ENCODE assay signal across 27 mouse cellular contexts in the genomic region with DNA sequence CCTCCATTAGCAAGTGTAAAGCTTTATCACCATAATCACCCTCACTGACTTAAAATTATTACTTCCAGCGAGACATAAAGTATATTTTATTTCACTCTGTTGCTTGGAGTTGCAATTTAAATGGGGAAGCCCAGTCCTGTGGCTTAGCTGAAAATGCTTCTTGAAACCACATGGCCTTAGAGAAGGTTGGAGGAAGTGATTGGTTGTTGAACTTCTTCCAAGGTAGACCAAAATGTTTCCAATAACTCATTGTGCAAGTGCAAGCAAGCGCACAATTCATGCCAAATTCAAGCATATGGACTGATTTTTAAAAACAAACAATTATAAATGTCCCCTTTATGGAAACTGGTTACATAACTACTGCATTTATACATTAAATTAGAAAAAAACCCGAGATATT.
"Had no signal": no experiment of that assay in that cellular context is flagged by ENCODE, and none has a peak within 500 bp of the region (broad histone marks: within the 10 kb centered on the region; RNA-seq: fewer than 3 reads in every experiment).

No protein-coding gene starts in this region.

- H3K36me3 ChIP-seq: heart, embryonic 10.5 days; heart, embryonic 12.5 days; hindbrain, embryonic 13.5 days; hindbrain, embryonic 15.5 days; kidney, embryonic 15.5 days; limb, embryonic 12.5 days; limb, embryonic 15.5 days; liver, embryonic 13.5 days; liver, embryonic 15.5 days had no signal

- H3K4me1 ChIP-seq: heart, embryonic 10.5 days; heart, embryonic 12.5 days; hindbrain, embryonic 13.5 days; hindbrain, embryonic 15.5 days; kidney, embryonic 15.5 days; limb, embryonic 12.5 days; limb, embryonic 15.5 days; liver, embryonic 13.5 days; liver, embryonic 15.5 days had no signal

- H3K4me3 ChIP-seq: heart, adult 2 months; heart, embryonic 10.5 days; heart, embryonic 12.5 days; hindbrain, embryonic 13.5 days; hindbrain, embryonic 15.5 days; kidney, embryonic 15.5 days; limb, embryonic 12.5 days; limb, embryonic 15.5 days; liver, embryonic 13.5 days; liver, embryonic 15.5 days had no signal

- DNase-seq: gastrocnemius, postnatal 14 days; gastrocnemius, postnatal 36 days; heart, adult 11 months; heart, adult 2 months; heart, postnatal 10 days; heart, postnatal 4 days; kidney, adult 11 months; kidney, adult 2 months; kidney, adult 9 months; kidney, postnatal 14 days; kidney, postnatal 36 days; layer of hippocampus, adult 9-11 months; layer of hippocampus, postnatal 36 days; left cerebral cortex, postnatal 4 days; liver, embryonic 13.5 days had no signal

- H3K9ac ChIP-seq: heart, embryonic 12.5 days; hindbrain, embryonic 13.5 days; hindbrain, embryonic 15.5 days; kidney, embryonic 15.5 days; limb, embryonic 12.5 days; limb, embryonic 15.5 days; liver, embryonic 13.5 days; liver, embryonic 15.5 days had no signal

- H3K4me2 ChIP-seq: heart, embryonic 12.5 days; hindbrain, embryonic 13.5 days; hindbrain, embryonic 15.5 days; kidney, embryonic 15.5 days; limb, embryonic 12.5 days; limb, embryonic 15.5 days; liver, embryonic 11.5 days; liver, embryonic 13.5 days; liver, embryonic 15.5 days had no signal

- H3K27ac ChIP-seq: heart, adult 2 months; heart, embryonic 10.5 days; hindbrain, embryonic 13.5 days; hindbrain, embryonic 15.5 days; hindbrain, postnatal 0 days; kidney, embryonic 15.5 days; kidney, postnatal 0 days; limb, embryonic 12.5 days; limb, embryonic 15.5 days; liver, embryonic 13.5 days; liver, embryonic 15.5 days had no signal

- H3K9me3 ChIP-seq: heart, embryonic 10.5 days; heart, embryonic 12.5 days; hindbrain, embryonic 13.5 days; hindbrain, embryonic 15.5 days; kidney, embryonic 15.5 days; limb, embryonic 12.5 days; limb, embryonic 15.5 days; liver, embryonic 13.5 days; liver, embryonic 15.5 days had no signal

- ATAC-seq: hindbrain, postnatal 0 days; intestine, embryonic 16.5 days had no signal

- H3K27me3 ChIP-seq: heart, embryonic 12.5 days; hindbrain, embryonic 13.5 days; hindbrain, embryonic 15.5 days; kidney, embryonic 15.5 days; limb, embryonic 12.5 days; limb, embryonic 15.5 days; liver, embryonic 13.5 days; liver, embryonic 15.5 days had no signal
